Mouse (Mus musculus): ENCODE measurements around the gene Ntpcr. TPM values are rescaled to one million over a fixed set of nuclear protein-coding genes. Genes with fewer than 3 reads are reported as not detected.

The Ntpcr gene
- polyA plus RNA-seq, 1 experiment from 2014 or later, result 23.2 TPM

GRCm38 (mm10) chr8:125782161-125782560, 52.4 kb downstream of the Ntpcr start:
- Histone ChIP-seq H3K9me3 (no peaks in the 10 kb centered on the region), H3K27ac (no peak overlapping the region), H3K27me3 (replicated peaks) (no peaks in the 10 kb centered on the region), H3K36me3 (no peaks in the 10 kb centered on the region), H3K4me3 (no peak overlapping the region), H3K4me2 (replicated peaks) (no peak overlapping the region), H3K9ac (no peak overlapping the region), H3K4me1 (no peaks in the 10 kb centered on the region)
- WGBS, result 67% methylated on average over 3 of the region's 3 CpGs
- ATAC-seq (ENCODE audit: low FRiP score, low read depth), result no peak

GRCm38 (mm10) chr8:125786886-125787285, 57.1 kb downstream of the Ntpcr start:
- no peak for ATAC-seq (ENCODE audit: low FRiP score, low read depth)
- WGBS, result 84% methylated on average over 7 of the region's 7 CpGs

GRCm38 (mm10) chr8:125792816-125793455, 63.2 kb downstream of the Ntpcr start:
- Histone ChIP-seq H3K36me3 (no peaks in the 10 kb centered on the region), H3K4me2 (replicated peaks) (no peak overlapping the region), H3K9me3 (no peaks in the 10 kb centered on the region), H3K4me3 (no peak overlapping the region), H3K4me1 (no peaks in the 10 kb centered on the region), H3K27ac (no peak overlapping the region), H3K9ac (no peak overlapping the region), H3K27me3 (replicated peaks) (no peaks in the 10 kb centered on the region)
- ATAC-seq (ENCODE audit: low FRiP score, low read depth), result no peak
- 84% methylated on average over 9 of the region's 9 CpGs for WGBS

More at GRCm38 (mm10) chr8:125786886-125787285, 57.1 kb downstream of the Ntpcr start:
- H3K27ac ChIP-seq, result no peak overlapping the region
- H3K4me1 ChIP-seq, result no peaks in the 10 kb centered on the region
- no peak overlapping the region for H3K9ac ChIP-seq
- H3K9me3 ChIP-seq, result no peaks in the 10 kb centered on the region
- H3K4me2 ChIP-seq (replicated peaks), result no peak overlapping the region
- no peak overlapping the region for H3K4me3 ChIP-seq
- H3K27me3 ChIP-seq (replicated peaks), result no peaks in the 10 kb centered on the region
- H3K36me3 ChIP-seq, result no peaks in the 10 kb centered on the region

GRCm38 (mm10) chr8:125795341-125795740, 65.6 kb downstream of the Ntpcr start:
- no peak overlapping the region for H3K9ac ChIP-seq
- no peak overlapping the region for H3K4me3 ChIP-seq
- 85% methylated on average over 2 of the region's 2 CpGs for whole genome bisulfite sequencing
- ATAC-seq (ENCODE audit: low FRiP score, low read depth), result no peak
- no peak overlapping the region for H3K4me2 ChIP-seq (replicated peaks)
- no peaks in the 10 kb centered on the region for H3K4me1 ChIP-seq
- H3K36me3 ChIP-seq, result no peaks in the 10 kb centered on the region
- H3K27ac ChIP-seq, result no peak overlapping the region
- no peaks in the 10 kb centered on the region for H3K9me3 ChIP-seq
- no peaks in the 10 kb centered on the region for H3K27me3 ChIP-seq (replicated peaks)

GRCm38 (mm10) chr8:125796970-125797369, 67.2 kb downstream of the Ntpcr start:
- no peaks in the 10 kb centered on the region for H3K36me3 ChIP-seq
- no peak overlapping the region for H3K9ac ChIP-seq
- no peaks in the 10 kb centered on the region for H3K9me3 ChIP-seq
- no peak for ATAC-seq (ENCODE audit: low FRiP score, low read depth)
- H3K27me3 ChIP-seq (replicated peaks), result no peaks in the 10 kb centered on the region
- no peak overlapping the region for H3K4me3 ChIP-seq
- WGBS, result 92% methylated on average over 2 of the region's 2 CpGs
- H3K4me2 ChIP-seq (replicated peaks), result no peak overlapping the region
- H3K27ac ChIP-seq, result no peak overlapping the region
- H3K4me1 ChIP-seq, result no peaks in the 10 kb centered on the region

Other genes starting within 250 kb of the Ntpcr start
- 24.4 and 25.9 TPM in 2 replicates for gene Sipa1l2, start 160.2 kb upstream of the Ntpcr start, polyA plus RNA-seq (2016; fragmentation: Nextera tagmentation; extraction: Ambion mirVana)
- 7.9 and 9.4 TPM in 2 replicates for gene Map10, start 60.1 kb upstream of the Ntpcr start, polyA plus RNA-seq (2016; fragmentation: Nextera tagmentation; extraction: Ambion mirVana)
- 1.4 TPM in 2 replicates for gene Pcnx2, start 168.4 kb downstream of the Ntpcr start, polyA plus RNA-seq (2016; fragmentation: Nextera tagmentation; extraction: Ambion mirVana)
- gene Map3k21, start 180.5 kb downstream of the Ntpcr start, polyA plus RNA-seq (2016; fragmentation: Nextera tagmentation; extraction: Ambion mirVana), result 0.13 and 0.15 TPM in 2 replicates